Mouse (Mus musculus) myocyte (in vitro differentiated cells): ENCODE results near the gene Arid5b. TPM values are rescaled to one million over a fixed set of nuclear protein-coding genes. Genes with fewer than 3 reads are reported as not detected.

Experiments used
- H3K27me3 ChIP-seq: one replicate; pipeline ENCODE4 v1.6.1; 2011; ENCODE audit not compliant: control insufficient read depth, insufficient read depth, insufficient read length
- H3K36me3 ChIP-seq: one replicate; pipeline ENCODE4 v1.6.1; 2011; ENCODE audit not compliant: control insufficient read depth, insufficient read depth
- H3K4me2 ChIP-seq: one replicate; pipeline ENCODE4 v1.6.1; 2011; ENCODE audit warnings: low read depth, control low read depth
- H3K4me3 ChIP-seq: one replicate; pipeline ENCODE4 v1.5.1; 2011; ENCODE audit warnings: mild to moderate bottlenecking, control low read depth, moderate library complexity
- H3K79me2 ChIP-seq: one replicate; pipeline ENCODE4 v1.6.1; 2011; ENCODE audit not compliant: control insufficient read depth, insufficient read depth
- H3ac ChIP-seq: one replicate; pipeline ENCODE4 v1.6.1; 2011; ENCODE audit not compliant: control insufficient read depth, insufficient read length
- CEBPB ChIP-seq: IDR thresholded peaks from 2 replicates; pipeline ENCODE4 v1.6.1; 2011; ENCODE audit warnings: mild to moderate bottlenecking, moderate library complexity; ENCODE audit not compliant: poor library complexity, insufficient read depth, severe bottlenecking
- E2F4 ChIP-seq: IDR thresholded peaks from one replicate; pipeline ENCODE4 v1.6.1; 2011; ENCODE audit warnings: mild to moderate bottlenecking, control low read depth, moderate library complexity; ENCODE audit not compliant: insufficient read depth
- MAX ChIP-seq: IDR thresholded peaks from one replicate; pipeline ENCODE4 v1.6.1; 2011; ENCODE audit warnings: low read depth, mild to moderate bottlenecking, control low read depth
- MYOD1 ChIP-seq, 3 experiments: IDR thresholded peaks; one replicate each; pipeline ENCODE4 v1.6.1; 2011; ENCODE audit warnings: control low read depth in 2 of 3, low read depth in 2 of 3, mild to moderate bottlenecking in 2 of 3, moderate library complexity in 1 of 3; ENCODE audit not compliant: insufficient read length in 2 of 3, control insufficient read depth in 1 of 3
- MYOG ChIP-seq, 3 experiments: IDR thresholded peaks; one replicate each; pipeline ENCODE4 v1.6.1; 2011; ENCODE audit warnings: control low read depth in 2 of 3, low read depth in 2 of 3, mild to moderate bottlenecking in 2 of 3; ENCODE audit not compliant: insufficient read length in 2 of 3, control insufficient read depth in 1 of 3, insufficient read depth in 1 of 3
- POLR2A ChIP-seq: IDR thresholded peaks from one replicate; pipeline ENCODE4 v1.6.1; 2011; ENCODE audit warnings: low read depth, mild to moderate bottlenecking, control low read depth, moderate library complexity; ENCODE audit not compliant: insufficient read length
- POLR2AphosphoS2 ChIP-seq: IDR thresholded peaks from one replicate; pipeline ENCODE4 v1.6.1; 2011; ENCODE audit warnings: low read depth, control low read depth; ENCODE audit not compliant: insufficient read length
- REST ChIP-seq: IDR thresholded peaks from one replicate; pipeline ENCODE4 v1.6.1; 2011; ENCODE audit warnings: mild to moderate bottlenecking, control low read depth, moderate library complexity; ENCODE audit not compliant: insufficient read depth, insufficient read length
- SRF ChIP-seq: IDR thresholded peaks from one replicate; pipeline ENCODE4 v1.6.1; 2011; ENCODE audit warnings: low read depth; ENCODE audit not compliant: control insufficient read depth, insufficient read length
- TCF12 ChIP-seq: IDR thresholded peaks from one replicate; pipeline ENCODE4 v1.6.1; 2011; ENCODE audit warnings: mild to moderate bottlenecking, control low read depth; ENCODE audit not compliant: poor library complexity, insufficient read depth, severe bottlenecking
- TCF3 ChIP-seq: IDR thresholded peaks from one replicate; pipeline ENCODE4 v1.6.1; 2011; ENCODE audit warnings: low read depth, control low read depth; ENCODE audit not compliant: insufficient read length
- USF1 ChIP-seq: IDR thresholded peaks from one replicate; pipeline ENCODE4 v1.6.1; 2011; ENCODE audit warnings: low read depth, mild to moderate bottlenecking, control low read depth, moderate library complexity
- polyA plus RNA-seq: library from polyadenylated mRNA; unstranded; fragments of >200 nt; fragmentation: generic; extraction: Trizol; gene quantifications from one replicate; pipeline ENCODE4 v1.2.1, GENCODE M21; 2012; ENCODE audit warnings: missing spikeins

The Arid5b gene
- polyA plus RNA-seq, 1 experiment: 7.7 TPM

DNA sequence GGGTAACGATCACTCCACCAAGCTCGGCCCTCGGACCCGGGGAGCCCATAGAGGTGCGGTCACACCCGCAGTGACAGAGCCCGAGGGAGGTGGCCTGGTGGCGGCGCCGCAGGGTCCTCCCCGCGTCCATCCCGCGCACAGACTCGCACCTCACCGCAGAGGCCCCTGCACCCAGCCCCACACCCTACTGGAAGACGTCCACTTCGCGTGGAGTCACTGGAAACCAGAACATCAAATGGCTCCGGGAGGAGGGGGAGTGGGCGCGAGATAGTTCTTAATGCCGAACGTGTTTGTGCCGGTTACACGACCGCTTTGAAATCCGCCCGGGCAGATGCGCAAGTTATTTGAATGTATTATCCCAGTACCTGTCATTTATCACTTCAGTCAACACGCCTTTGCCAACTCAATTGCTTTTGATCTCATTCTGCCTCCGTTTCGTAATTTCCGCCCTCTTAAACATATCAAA is 1.5 kb downstream of the Arid5b start:
- Histone ChIP-seq H3ac (peak overlapping the region; percentile 72), H3K79me2 (peaks cover 38% of the 10 kb centered on the region), H3K4me3 (peak overlapping the region; percentile 77), H3K4me2 (peak overlapping the region; percentile 72), H3K36me3 (peaks cover 11% of the 10 kb centered on the region), H3K27me3 (no peaks in the 10 kb centered on the region)
- peak; percentile 52 for TF ChIP-seq POLR2A
- TF ChIP-seq TCF12: no peak
- no peak for TF ChIP-seq USF1
- TF ChIP-seq SRF: no peak
- TF ChIP-seq POLR2AphosphoS2: no peak
- no peak for TF ChIP-seq E2F4
- no peak for TF ChIP-seq TCF3
- TF ChIP-seq MYOD1 (IDR thresholded peaks at IDR 0.05; ENCODE audit: control insufficient read depth in 1 of 3, insufficient read length in 2 of 3, low read depth in 2 of 3): no peak
- peak in 1 of 3 experiments; percentile 35 for TF ChIP-seq MYOG (IDR thresholded peaks at IDR 0.05; ENCODE audit: control insufficient read depth in 1 of 3, insufficient read depth in 1 of 3, insufficient read length in 2 of 3, low read depth in 2 of 3)
- TF ChIP-seq REST: no peak
- TF ChIP-seq MAX: no peak
- TF ChIP-seq CEBPB: no peak

- TF ChIP-seq POLR2A (peak; percentile 61), POLR2AphosphoS2 (peak; percentile 62), MYOG (IDR thresholded peaks at IDR 0.05; ENCODE audit: control insufficient read depth in 1 of 3, insufficient read depth in 1 of 3, insufficient read length in 2 of 3, low read depth in 2 of 3) (no peak)
Measured at GRCm38 (mm10) chr10:68276350-68276975, 2.1 kb downstream of the Arid5b start.

DNA sequence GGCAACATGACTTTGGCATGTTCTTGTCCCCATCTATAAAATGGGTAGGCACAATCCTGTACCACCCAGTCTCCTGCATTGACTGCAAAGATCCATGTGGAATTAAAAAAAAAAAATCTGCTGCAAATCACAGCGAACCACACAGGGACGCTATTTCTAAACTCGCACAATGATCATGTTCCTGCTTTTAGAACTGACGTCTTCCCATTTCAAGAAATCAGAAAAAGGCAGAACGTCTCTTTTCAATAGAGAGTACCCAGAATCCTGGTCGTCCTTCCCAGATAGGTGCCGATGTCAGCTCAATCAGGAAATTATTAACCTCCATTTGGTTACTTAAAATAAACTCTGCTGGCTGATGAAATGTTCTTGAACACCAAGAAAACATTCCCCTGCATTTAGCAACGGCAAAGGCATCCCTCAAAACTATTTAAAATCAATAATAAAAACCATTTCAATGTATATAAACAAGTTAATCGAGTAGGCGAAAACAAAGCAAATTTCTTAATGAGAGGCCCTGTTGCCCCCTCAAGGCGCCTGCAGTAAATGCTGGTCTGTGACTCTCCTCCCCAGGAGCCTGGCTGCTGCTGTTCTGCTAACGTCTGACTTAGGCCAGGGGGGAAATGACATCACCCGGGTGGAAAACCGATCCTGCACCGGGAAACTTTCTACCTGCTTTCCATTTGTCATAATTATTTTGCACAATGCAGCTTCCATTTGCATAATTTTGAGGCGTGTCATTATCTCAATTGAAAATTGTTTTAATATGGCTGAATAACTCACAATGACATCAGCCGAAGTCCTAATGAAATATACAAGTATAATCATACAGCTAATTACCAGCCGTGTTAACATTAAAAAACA is 3.4 kb downstream of the Arid5b start:
- H3K79me2 ChIP-seq: peaks cover 45% of the 10 kb centered on the region
- H3ac ChIP-seq: no peak overlapping the region
- peak overlapping the region; percentile 77 for H3K4me3 ChIP-seq
- H3K36me3 ChIP-seq: peaks cover 13% of the 10 kb centered on the region
- H3K4me2 ChIP-seq: peak overlapping the region; percentile 72
- no peaks in the 10 kb centered on the region for H3K27me3 ChIP-seq
- TF ChIP-seq SRF: no peak
- no peak for TF ChIP-seq TCF3
- TF ChIP-seq MYOD1 (IDR thresholded peaks at IDR 0.05; ENCODE audit: control insufficient read depth in 1 of 3, insufficient read length in 2 of 3, low read depth in 2 of 3): no peak
- TF ChIP-seq CEBPB: no peak
- TF ChIP-seq REST: no peak
- TF ChIP-seq USF1: no peak
- no peak for TF ChIP-seq E2F4
- TF ChIP-seq TCF12: no peak
- TF ChIP-seq POLR2AphosphoS2: no peak
- no peak for TF ChIP-seq MYOG (IDR thresholded peaks at IDR 0.05; ENCODE audit: control insufficient read depth in 1 of 3, insufficient read depth in 1 of 3, insufficient read length in 2 of 3, low read depth in 2 of 3)
- no peak for TF ChIP-seq POLR2A

More at GRCm38 (mm10) chr10:68276350-68276975, 2.1 kb downstream of the Arid5b start:
- H3K36me3 ChIP-seq: peaks cover 13% of the 10 kb centered on the region
- peak overlapping the region; percentile 72 for H3ac ChIP-seq
- no peaks in the 10 kb centered on the region for H3K27me3 ChIP-seq
- H3K4me3 ChIP-seq: peak overlapping the region; percentile 77
- peaks cover 43% of the 10 kb centered on the region for H3K79me2 ChIP-seq
- peak overlapping the region; percentile 72 for H3K4me2 ChIP-seq

DNA sequence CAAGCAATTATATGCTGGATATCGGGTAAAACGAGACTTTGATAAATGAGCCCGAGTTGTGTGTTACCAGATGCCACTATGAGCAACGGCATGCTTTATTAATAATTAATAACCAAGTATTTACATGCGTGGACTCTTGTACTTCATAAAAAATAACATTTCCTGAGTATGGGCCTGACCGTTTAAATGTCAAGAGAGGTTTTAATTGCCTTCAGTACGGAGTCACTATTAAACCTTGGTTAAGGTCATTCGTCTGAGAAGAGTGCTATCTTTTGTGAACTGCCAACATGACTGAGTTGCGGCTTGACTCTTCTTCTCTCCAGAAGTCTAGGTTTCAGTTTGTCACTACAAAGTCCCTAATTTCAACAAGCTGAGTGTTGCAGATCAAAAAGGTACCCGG is 8.8 kb downstream of the Arid5b start:
- H3K4me3 ChIP-seq: no peak overlapping the region
- H3K36me3 ChIP-seq: peaks cover 19% of the 10 kb centered on the region
- H3ac ChIP-seq: no peak overlapping the region
- TF ChIP-seq CEBPB (no peak), TCF3 (no peak)
- no peaks in the 10 kb centered on the region for H3K27me3 ChIP-seq
- no peak overlapping the region for H3K4me2 ChIP-seq
- H3K79me2 ChIP-seq: peaks cover 79% of the 10 kb centered on the region

DNA sequence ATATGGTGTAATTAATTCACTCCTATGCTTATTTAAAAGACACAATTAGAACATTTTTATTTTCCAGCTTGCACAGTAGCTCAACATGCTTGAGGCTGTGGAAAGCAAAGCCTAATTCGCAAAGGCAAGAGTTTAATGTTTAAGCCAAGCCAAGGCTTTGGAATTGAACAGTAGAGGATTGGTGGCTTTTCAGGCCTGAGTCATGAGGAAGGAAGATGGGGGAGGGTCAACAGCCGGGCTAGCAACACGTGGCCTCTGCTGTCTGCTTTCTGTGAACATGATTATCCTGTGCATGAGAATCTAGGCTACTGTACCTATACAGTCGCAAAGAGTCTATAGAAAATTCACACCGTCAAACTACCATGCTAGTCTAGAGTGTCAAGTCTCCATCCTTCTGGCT is 9.9 kb downstream of the Arid5b start:
- Histone ChIP-seq H3K4me2 (no peak overlapping the region), H3K4me3 (no peak overlapping the region), H3K36me3 (peaks cover 10% of the 10 kb centered on the region), H3K27me3 (no peaks in the 10 kb centered on the region), H3K79me2 (peaks cover 78% of the 10 kb centered on the region), H3ac (no peak overlapping the region)
- TF ChIP-seq USF1 (no peak), SRF (no peak), MAX (no peak), MYOG (IDR thresholded peaks at IDR 0.05; ENCODE audit: control insufficient read depth in 1 of 3, insufficient read depth in 1 of 3, insufficient read length in 2 of 3, low read depth in 2 of 3) (no peak)
